Mouse (Mus musculus) heart, embryonic 16.5 days (tissue): Measurements from ENCODE around the gene Nkain2. TPM values are rescaled to one million over a fixed set of nuclear protein-coding genes. Genes with fewer than 3 reads are reported as not detected.
"Not testable (repeated sequence)": the region's sequence is repeated elsewhere in the genome, so short reads cannot be mapped to it uniquely, and the experiment has no call there.

ENCODE experiments used
- ATAC-seq: fragments of 200-750 bp; cut with Nextera tagmentation; replicated peaks from 2 replicates; pipeline ENCODE4 v1.8.0; 2017; ENCODE audit warnings: moderate number of reproducible peaks; ENCODE audit not compliant: insufficient read depth, low FRiP score; ENCODE audit errors: extremely low read depth
- H3K27ac ChIP-seq: fragments of 300-500 bp; sonication (generic); 2 replicates; pipeline ENCODE4 v1.5.1; 2014; ENCODE audit warnings: mild to moderate bottlenecking, low read length, control low read depth, moderate library complexity
- H3K27me3 ChIP-seq: fragments of 300-500 bp; sonication (generic); 2 replicates; pipeline ENCODE4 v1.6.1; 2014; ENCODE audit warnings: low read length, mixed read lengths; ENCODE audit not compliant: control insufficient read depth, insufficient read depth
- H3K36me3 ChIP-seq: fragments of 300-500 bp; sonication (generic); 2 replicates; pipeline ENCODE4 v1.6.1; 2014; ENCODE audit not compliant: control insufficient read depth, insufficient read depth
- H3K4me1 ChIP-seq: fragments of 300-500 bp; sonication (generic); 2 replicates; pipeline ENCODE4 v1.6.1; 2014; ENCODE audit warnings: low read length, mixed read lengths; ENCODE audit not compliant: control insufficient read depth, insufficient read depth
- H3K4me2 ChIP-seq: fragments of 300-500 bp; sonication (generic); 2 replicates; pipeline ENCODE4 v1.6.1; 2014; ENCODE audit warnings: low read depth, mild to moderate bottlenecking, control low read depth, low read length
- H3K4me3 ChIP-seq: fragments of 300-500 bp; sonication (generic); 2 replicates; pipeline ENCODE4 v1.5.1; 2014; ENCODE audit warnings: mild to moderate bottlenecking, control low read depth, low read length
- H3K9ac ChIP-seq: fragments of 300-500 bp; sonication (generic); 2 replicates; pipeline ENCODE4 v1.6.1; 2014; ENCODE audit warnings: low read length, control low read depth
- H3K9me3 ChIP-seq: fragments of 300-500 bp; sonication (generic); replicated peaks from 2 replicates; pipeline ENCODE4 v1.6.1; 2016; ENCODE audit warnings: low read length; ENCODE audit not compliant: control insufficient read depth
- WGBS: fragments of 180-500 bp; shearing (Covaris S2); extraction: QIAGEN DNeasy Blood & Tissue Kit; methylation state at CpG from one replicate; pipeline ENCODE4 v1.1.7; 2014; 5-methylcytosine and 5-hydroxymethylcytosine counted together
- polyA plus RNA-seq: library from polyadenylated mRNA; unstranded; fragments of >200 nt; fragmentation: Nextera tagmentation; extraction: Ambion mirVana; gene quantifications from 2 replicates; pipeline ENCODE4 v1.2.1, GENCODE M21; 2015

Gene Nkain2
- polyA plus RNA-seq, 1 experiment from 2014 or later: 0.49 TPM

- no peak overlapping the region for H3K27ac ChIP-seq
- no peaks in the 10 kb centered on the region for H3K36me3 ChIP-seq
- no peak overlapping the region for H3K9ac ChIP-seq
- H3K4me3 ChIP-seq: no peak overlapping the region
- no peak overlapping the region for H3K4me2 ChIP-seq
- no peaks in the 10 kb centered on the region for H3K27me3 ChIP-seq
- no peaks in the 10 kb centered on the region for H3K4me1 ChIP-seq
- no peaks in the 10 kb centered on the region for H3K9me3 ChIP-seq
- ATAC-seq: no peak
- WGBS: 56% methylated on average over 2 of the region's 2 CpGs
These were observed 94.0 kb downstream of the Nkain2 start for GRCm38 (mm10) chr10:32796215-32796614.

DNA sequence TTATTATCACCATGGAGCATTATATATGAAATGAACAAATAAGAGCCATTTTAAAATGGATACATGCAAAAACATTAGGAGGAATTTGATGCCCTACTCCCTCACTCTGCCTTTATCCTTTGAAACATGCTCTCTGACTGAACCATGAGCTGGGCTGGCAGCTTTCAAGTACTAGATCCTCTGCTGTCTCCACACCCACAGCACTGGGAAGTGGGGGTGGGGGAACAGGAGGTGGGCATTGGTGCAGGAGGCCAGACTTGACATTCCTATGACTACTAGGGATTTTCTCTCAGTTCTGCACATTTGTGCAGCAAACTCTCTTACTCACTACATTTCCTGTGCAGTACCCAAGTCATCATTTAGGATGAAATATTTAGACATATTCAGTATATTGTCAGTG is 99.7 kb downstream of the Nkain2 start:
- H3K4me2 ChIP-seq: no peak overlapping the region
- no peak overlapping the region for H3K4me3 ChIP-seq
- no peak overlapping the region for H3K27ac ChIP-seq
- no peaks in the 10 kb centered on the region for H3K4me1 ChIP-seq
- no peak overlapping the region for H3K9ac ChIP-seq
- ATAC-seq: no peak
- no peaks in the 10 kb centered on the region for H3K27me3 ChIP-seq
- no peaks in the 10 kb centered on the region for H3K9me3 ChIP-seq
- no peaks in the 10 kb centered on the region for H3K36me3 ChIP-seq

DNA sequence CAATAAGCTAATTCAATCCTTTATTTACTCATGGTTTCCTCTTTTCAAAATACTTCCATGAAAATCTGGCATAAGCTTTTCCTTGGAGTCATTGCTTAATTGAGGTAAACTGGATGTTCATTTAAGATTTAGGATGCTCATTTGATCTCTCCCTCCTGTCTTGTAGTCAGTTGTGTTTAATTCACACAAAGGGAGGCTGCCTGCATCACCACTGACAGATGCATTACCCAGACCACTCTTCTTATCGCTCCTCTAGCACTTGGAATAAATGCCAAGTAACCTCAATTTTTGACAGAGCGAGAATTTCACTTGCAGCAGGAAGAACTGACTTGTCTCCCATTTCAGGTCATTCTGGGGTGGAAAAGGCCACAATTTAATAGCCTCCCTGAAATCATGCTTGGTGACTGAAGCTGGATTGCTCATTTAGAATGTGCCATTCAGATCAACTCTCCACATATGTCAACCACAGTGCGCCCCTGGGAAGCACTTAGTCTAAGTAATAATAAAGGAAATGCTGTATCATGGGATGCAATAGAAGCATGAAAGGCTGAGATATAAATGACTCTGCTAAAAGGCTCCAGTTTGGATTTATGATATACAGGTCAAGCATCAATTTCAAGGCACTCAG is 107.4 kb downstream of the Nkain2 start:
- Histone ChIP-seq H3K27ac (no peak overlapping the region), H3K4me2 (no peak overlapping the region), H3K4me1 (no peaks in the 10 kb centered on the region), H3K4me3 (no peak overlapping the region), H3K36me3 (no peaks in the 10 kb centered on the region), H3K9me3 (no peaks in the 10 kb centered on the region), H3K27me3 (no peaks in the 10 kb centered on the region), H3K9ac (no peak overlapping the region)
- no peak for ATAC-seq
- WGBS: 54% methylated on average over 3 of the region's 3 CpGs

DNA sequence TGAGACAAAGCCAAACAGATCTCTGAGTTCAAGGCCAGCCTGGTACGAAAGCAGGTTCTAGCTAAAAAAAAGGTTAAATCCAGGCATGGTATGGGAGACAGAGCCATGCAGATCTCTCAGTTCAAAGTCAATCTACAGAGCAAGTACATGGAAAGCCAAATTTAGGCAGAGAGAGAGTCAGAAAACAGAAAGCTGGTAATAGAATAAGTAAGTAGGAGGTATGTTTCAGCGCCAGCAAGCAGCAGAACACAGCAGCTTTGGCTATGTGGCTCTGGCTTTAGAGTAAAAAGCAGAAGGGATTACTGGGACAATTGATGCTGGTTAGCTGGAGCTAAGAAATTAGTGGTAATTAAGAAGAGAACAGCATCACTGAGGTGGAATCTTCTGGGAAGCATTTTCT is 151.3 kb downstream of the Nkain2 start:
- 84% methylated on average over 2 of the region's 2 CpGs for WGBS
- H3K4me2 ChIP-seq: no peak overlapping the region
- H3K9ac ChIP-seq: no peak overlapping the region

GRCm38 (mm10) chr10:32706579-32706978 is 183.7 kb downstream of the Nkain2 start:
- ATAC-seq, H3K4me1 ChIP-seq, H3K9me3 ChIP-seq, H3K27me3 ChIP-seq, H3K27ac ChIP-seq, H3K4me2 ChIP-seq, H3K9ac ChIP-seq, H3K36me3 ChIP-seq, H3K4me3 ChIP-seq: not testable (repeated sequence)
- 68% methylated on average over 1 of the region's 1 CpGs for WGBS

More for the DNA sequence above, 151.3 kb downstream of the Nkain2 start:
- Histone ChIP-seq H3K4me1 (no peaks in the 10 kb centered on the region), H3K27ac (no peak overlapping the region), H3K36me3 (no peaks in the 10 kb centered on the region), H3K27me3 (no peaks in the 10 kb centered on the region), H3K9me3 (no peaks in the 10 kb centered on the region), H3K4me3 (no peak overlapping the region)
- no peak for ATAC-seq

DNA sequence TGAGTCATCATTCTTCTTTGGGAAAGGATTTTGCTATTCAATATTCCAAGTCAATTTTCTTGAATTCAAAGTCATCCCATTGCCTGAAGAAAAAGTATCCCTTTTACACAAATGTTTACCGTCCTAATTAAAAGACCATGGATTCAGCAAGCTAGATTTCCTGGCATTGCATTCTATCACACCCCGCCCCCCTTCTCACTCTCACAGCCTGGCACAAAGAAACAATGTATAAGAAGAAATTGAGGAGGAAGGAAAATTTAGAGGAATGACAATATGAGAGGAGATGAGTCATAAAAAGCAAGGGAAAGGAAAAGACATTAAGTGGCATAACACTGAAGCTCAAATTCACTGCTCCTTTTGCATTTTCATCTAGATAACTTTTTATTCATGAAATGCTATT is 193.6 kb downstream of the Nkain2 start:
- no peaks in the 10 kb centered on the region for H3K27me3 ChIP-seq
- ATAC-seq: no peak
- H3K4me1 ChIP-seq: no peaks in the 10 kb centered on the region
- H3K4me3 ChIP-seq: no peak overlapping the region
- WGBS: 82% methylated on average over 2 of the region's 2 CpGs
- no peaks in the 10 kb centered on the region for H3K36me3 ChIP-seq
- H3K9me3 ChIP-seq: no peaks in the 10 kb centered on the region
- H3K9ac ChIP-seq: no peak overlapping the region
- H3K27ac ChIP-seq: no peak overlapping the region
- no peak overlapping the region for H3K4me2 ChIP-seq

- Histone ChIP-seq H3K4me2 (no peak overlapping the region), H3K4me3 (no peak overlapping the region), H3K4me1 (no peaks in the 10 kb centered on the region), H3K27ac (no peak overlapping the region), H3K27me3 (no peaks in the 10 kb centered on the region), H3K9me3 (no peaks in the 10 kb centered on the region), H3K36me3 (no peaks in the 10 kb centered on the region), H3K9ac (no peak overlapping the region)
- no peak for ATAC-seq
These were observed 205.7 kb downstream of the Nkain2 start for GRCm38 (mm10) chr10:32684548-32684947.

DNA sequence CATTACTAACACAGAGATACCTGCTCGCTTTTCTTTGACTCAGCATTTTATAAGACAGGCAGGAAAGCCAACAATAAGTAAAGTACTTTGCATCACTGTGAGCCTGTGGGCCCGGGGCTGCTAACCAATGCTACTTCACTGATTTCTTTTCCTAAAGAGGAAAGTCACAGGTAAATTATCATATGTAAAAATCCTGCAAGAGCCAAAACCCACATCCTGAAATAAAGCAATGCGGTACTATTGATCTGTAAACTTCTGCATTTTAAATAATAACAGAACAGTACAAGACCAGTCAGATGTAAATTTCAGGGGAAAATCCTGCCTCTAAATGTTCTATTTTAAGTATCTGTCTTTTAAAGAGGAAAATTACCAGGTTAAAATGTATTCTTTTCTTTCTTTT is 250.0 kb downstream of the Nkain2 start:
- no peak overlapping the region for H3K9ac ChIP-seq
- no peak overlapping the region for H3K4me3 ChIP-seq
- 64% methylated on average over 3 of the region's 3 CpGs for WGBS
- H3K36me3 ChIP-seq: no peaks in the 10 kb centered on the region
- H3K4me2 ChIP-seq: no peak overlapping the region
- no peaks in the 10 kb centered on the region for H3K4me1 ChIP-seq
- no peaks in the 10 kb centered on the region for H3K27me3 ChIP-seq
- H3K9me3 ChIP-seq: no peaks in the 10 kb centered on the region
- H3K27ac ChIP-seq: no peak overlapping the region
- ATAC-seq: no peak

- Histone ChIP-seq H3K9me3 (no peaks in the 10 kb centered on the region), H3K4me3 (no peak overlapping the region), H3K9ac (no peak overlapping the region), H3K27ac (no peak overlapping the region), H3K27me3 (no peaks in the 10 kb centered on the region), H3K4me2 (no peak overlapping the region), H3K4me1 (no peaks in the 10 kb centered on the region), H3K36me3 (no peaks in the 10 kb centered on the region)
- no peak for ATAC-seq
These were observed 251.1 kb downstream of the Nkain2 start for GRCm38 (mm10) chr10:32639173-32639572.

DNA sequence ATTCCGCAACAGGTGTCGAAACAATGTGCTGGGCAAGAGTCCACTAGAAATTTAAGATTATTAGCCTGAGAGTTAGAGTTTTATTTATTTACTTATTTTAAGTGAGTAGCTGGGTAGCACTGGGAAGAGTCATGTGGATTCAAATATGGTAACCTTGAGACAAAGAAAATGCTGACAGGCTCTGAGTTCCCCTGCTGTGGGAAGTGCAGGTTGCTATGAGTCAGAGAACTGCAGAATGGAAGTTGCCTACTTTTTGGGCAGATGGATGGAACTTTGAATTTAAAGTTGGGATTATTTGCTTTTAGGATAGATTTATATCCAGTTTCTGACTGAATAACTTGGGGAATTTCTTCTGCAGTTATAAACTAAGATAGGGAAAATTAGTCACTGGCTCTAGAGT is 259.2 kb downstream of the Nkain2 start:
- Histone ChIP-seq H3K4me3 (no peak overlapping the region), H3K27ac (no peak overlapping the region), H3K9me3 (no peaks in the 10 kb centered on the region), H3K9ac (no peak overlapping the region), H3K4me1 (no peaks in the 10 kb centered on the region), H3K36me3 (no peaks in the 10 kb centered on the region), H3K4me2 (no peak overlapping the region), H3K27me3 (no peaks in the 10 kb centered on the region)
- no peak for ATAC-seq
- WGBS: 90% methylated on average over 2 of the region's 2 CpGs
